Mouse (Mus musculus): ENCODE measurements around the gene Phpt1. TPM values are rescaled to one million over a fixed set of nuclear protein-coding genes. Genes with fewer than 3 reads are reported as not detected.

Gene Phpt1
- total RNA-seq (2018; cell fraction: chromatin; rRNA removed), result 1 to 10 TPM in 19 of 26 experiments, not detected in 7; 1.4 to 9.9 (median 2.5) TPM
- total RNA-seq (2018; cell fraction: cytosol; rRNA removed), result 10 to 100 TPM in 15 of 26 experiments, 1 to 10 TPM in 11; 5.4 to 14.7 (median 10.2) TPM
- total RNA-seq (2018; cell fraction: nucleus; rRNA removed), result 1 to 10 TPM in 23 of 26 experiments, not detected in 3; 1.0 to 8.0 (median 3.4) TPM
- 9.0 to 13.7 TPM (median 13.0 TPM) in 3 replicates for polyA plus RNA-seq (2018)

- no peaks in the 10 kb centered on the region for H3K79me2 ChIP-seq (ENCODE audit: inconsistent target)
- H3K27ac ChIP-seq, result peak within 1 kb of the TSS; percentile 52
- WGBS (ENCODE audit: missing documents), result under 1% methylated on average over 39 of the region's 45 CpGs
- no peaks in the 10 kb centered on the region for H3K36me3 ChIP-seq (ENCODE audit: inconsistent target)
- peak within 1 kb of the TSS; percentile 43 for H3K4me3 ChIP-seq (ENCODE audit: inconsistent target)
Measured at GRCm38 (mm10) chr2:25574579-25575431, at the start of gene Phpt1, which contains the start of gene Mamdc4. Gene Phpt1, minus strand, starts transcription at chr2:25575224. Gene Mamdc4, minus strand, starts transcription at chr2:25574845.

GRCm38 (mm10) chr2:25621229-25622200, 46.5 kb upstream of the Phpt1 start, which contains the start of gene Tmem141:
Gene Tmem141, minus strand, starts transcription at chr2:25622005.
- Histone ChIP-seq H3K36me3 (ENCODE audit: inconsistent target) (no peaks in the 10 kb centered on the region), H3K27ac (peak within 1 kb of the TSS; percentile 62), H3K4me3 (ENCODE audit: inconsistent target) (peak within 1 kb of the TSS; percentile 63), H3K79me2 (ENCODE audit: inconsistent target) (no peaks in the 10 kb centered on the region)
- 8% methylated on average over 34 of the region's 34 CpGs for WGBS (ENCODE audit: missing documents)

- peak overlapping the region; percentile 62 for H3K27ac ChIP-seq
- WGBS (ENCODE audit: missing documents), result 48% methylated on average over 3 of the region's 4 CpGs
- no peaks in the 10 kb centered on the region for H3K36me3 ChIP-seq (ENCODE audit: inconsistent target)
- no peaks in the 10 kb centered on the region for H3K79me2 ChIP-seq (ENCODE audit: inconsistent target)
- H3K4me3 ChIP-seq (ENCODE audit: inconsistent target), result peak overlapping the region; percentile 63
Measured at GRCm38 (mm10) chr2:25620852-25621228, 45.8 kb upstream of the Phpt1 start.

- Histone ChIP-seq H3K4me3 (ENCODE audit: inconsistent target) (no peak overlapping the region), H3K79me2 (ENCODE audit: inconsistent target) (no peaks in the 10 kb centered on the region), H3K36me3 (ENCODE audit: inconsistent target) (no peaks in the 10 kb centered on the region), H3K27ac (0 out of 2 replicates have a peak overlapping the region, but pooled peaks have one; percentile 62)
- 60% methylated on average over 6 of the region's 6 CpGs for WGBS (ENCODE audit: missing documents)
Measured at GRCm38 (mm10) chr2:25620386-25620785, 45.4 kb upstream of the Phpt1 start.

- no peak within 1 kb of the TSS for H3K4me3 ChIP-seq (ENCODE audit: inconsistent target)
- H3K27ac ChIP-seq, result no peak within 1 kb of the TSS
- WGBS (ENCODE audit: missing documents), result 87% methylated on average over 3 of the region's 3 CpGs
- H3K79me2 ChIP-seq (ENCODE audit: inconsistent target), result no peaks in the 10 kb centered on the region
- no peaks in the 10 kb centered on the region for H3K36me3 ChIP-seq (ENCODE audit: inconsistent target)
Measured at GRCm38 (mm10) chr2:25617578-25617977, 42.6 kb upstream of the Phpt1 start, which contains the start of gene Ccdc183. Gene Ccdc183, minus strand, starts transcription at chr2:25617678.

GRCm38 (mm10) chr2:25616398-25616797, 41.4 kb upstream of the Phpt1 start:
- Histone ChIP-seq H3K27ac (no peak overlapping the region), H3K79me2 (ENCODE audit: inconsistent target) (no peaks in the 10 kb centered on the region), H3K4me3 (ENCODE audit: inconsistent target) (no peak overlapping the region), H3K36me3 (ENCODE audit: inconsistent target) (no peaks in the 10 kb centered on the region)
- 40% methylated on average over 18 of the region's 22 CpGs for WGBS (ENCODE audit: missing documents)

GRCm38 (mm10) chr2:25608671-25609070, 33.6 kb upstream of the Phpt1 start:
- H3K79me2 ChIP-seq (ENCODE audit: inconsistent target), result peaks cover 42% of the 10 kb centered on the region
- no peak overlapping the region for H3K27ac ChIP-seq
- H3K36me3 ChIP-seq (ENCODE audit: inconsistent target), result peaks cover under 1% of the 10 kb centered on the region; the same call in 1 of the 2 replicates
- no peak overlapping the region for H3K4me3 ChIP-seq (ENCODE audit: inconsistent target)
- 56% methylated on average over 10 of the region's 10 CpGs for WGBS (ENCODE audit: missing documents)

GRCm38 (mm10) chr2:25607761-25608622, 33.0 kb upstream of the Phpt1 start, which contains the start of gene Rabl6:
Gene Rabl6, minus strand, starts transcription at chr2:25608521.
- Histone ChIP-seq H3K36me3 (ENCODE audit: inconsistent target) (peaks cover 4% of the 10 kb centered on the region; the same call in 1 of the 2 replicates), H3K27ac (no peak within 1 kb of the TSS), H3K79me2 (ENCODE audit: inconsistent target) (peaks cover 49% of the 10 kb centered on the region), H3K4me3 (ENCODE audit: inconsistent target) (peak within 1 kb of the TSS; percentile 42)
- WGBS (ENCODE audit: missing documents), result under 1% methylated on average over 64 of the region's 80 CpGs

- peaks cover 49% of the 10 kb centered on the region for H3K79me2 ChIP-seq (ENCODE audit: inconsistent target)
- no peak overlapping the region for H3K27ac ChIP-seq
- WGBS (ENCODE audit: missing documents), result 93% methylated on average over 4 of the region's 5 CpGs
- peaks cover 50% of the 10 kb centered on the region for H3K36me3 ChIP-seq (ENCODE audit: inconsistent target)
- no peak overlapping the region for H3K4me3 ChIP-seq (ENCODE audit: inconsistent target)
Measured at GRCm38 (mm10) chr2:25602526-25602925, 27.5 kb upstream of the Phpt1 start.

- WGBS (ENCODE audit: missing documents), result 88% methylated on average over 2 of the region's 2 CpGs
- H3K4me3 ChIP-seq (ENCODE audit: inconsistent target), result no peak overlapping the region
- H3K27ac ChIP-seq, result no peak overlapping the region
- H3K36me3 ChIP-seq (ENCODE audit: inconsistent target), result peaks cover 75% of the 10 kb centered on the region
- H3K79me2 ChIP-seq (ENCODE audit: inconsistent target), result peaks cover 25% of the 10 kb centered on the region; the same call in 1 of the 2 replicates
Measured at GRCm38 (mm10) chr2:25600037-25600436, 25.0 kb upstream of the Phpt1 start.

- no peak overlapping the region for H3K27ac ChIP-seq
- WGBS (ENCODE audit: missing documents), result 93% methylated on average over 1 of the region's 1 CpGs
- H3K79me2 ChIP-seq (ENCODE audit: inconsistent target), result peaks cover 12% of the 10 kb centered on the region; the same call in 1 of the 2 replicates
- peaks cover 82% of the 10 kb centered on the region for H3K36me3 ChIP-seq (ENCODE audit: inconsistent target)
- no peak overlapping the region for H3K4me3 ChIP-seq (ENCODE audit: inconsistent target)
Measured at GRCm38 (mm10) chr2:25598749-25599148, 23.7 kb upstream of the Phpt1 start.

GRCm38 (mm10) chr2:25596765-25597510, 21.9 kb upstream of the Phpt1 start:
- no peak overlapping the region for H3K27ac ChIP-seq
- 98% methylated on average over 5 of the region's 5 CpGs for WGBS (ENCODE audit: missing documents)
- H3K79me2 ChIP-seq (ENCODE audit: inconsistent target), result no peaks in the 10 kb centered on the region
- no peak overlapping the region for H3K4me3 ChIP-seq (ENCODE audit: inconsistent target)
- peaks cover 85% of the 10 kb centered on the region for H3K36me3 ChIP-seq (ENCODE audit: inconsistent target)

GRCm38 (mm10) chr2:25591863-25592262, 16.8 kb upstream of the Phpt1 start:
- Histone ChIP-seq H3K79me2 (ENCODE audit: inconsistent target) (no peaks in the 10 kb centered on the region), H3K27ac (no peak overlapping the region), H3K36me3 (ENCODE audit: inconsistent target) (peaks cover 42% of the 10 kb centered on the region), H3K4me3 (ENCODE audit: inconsistent target) (no peak overlapping the region)
- WGBS (ENCODE audit: missing documents), result 83% methylated on average over 2 of the region's 2 CpGs

Measured in macrophage (primary cell).